Mouse (Mus musculus): ENCODE measurements at regions not wholly inside any gene's neighbourhood (a gene's known extent, or its start where the extent isn't known, plus 50 kb on each side); places are given as distances from the start of the nearest gene placed in this dataset.

DNA sequence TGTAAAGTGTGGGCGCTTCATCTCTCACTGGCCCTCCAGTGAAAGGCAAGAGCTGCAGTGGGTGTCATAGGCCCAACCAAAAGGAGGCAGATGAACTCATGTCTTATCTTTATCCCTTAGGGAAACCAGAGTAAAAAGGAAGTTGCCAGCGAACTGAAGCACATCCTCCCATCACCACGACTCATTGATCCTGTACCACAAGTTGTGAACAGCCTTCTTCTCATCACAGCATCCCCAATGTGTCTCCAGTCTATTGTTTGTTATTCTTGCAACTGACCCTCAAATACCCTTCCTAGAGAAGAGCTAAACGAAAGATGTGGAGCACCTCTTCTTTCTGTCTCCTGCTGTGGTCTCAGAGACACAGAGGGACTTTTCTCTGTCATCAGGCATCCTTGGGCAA, 570.5 kb upstream of the Cdh5 start:
- in situ Hi-C loops (cut with MboI; ENCODE audit: low sequenced_read_pairs in 2 of 2, unreplicated experiment in 2 of 2): no loop called here
- no peaks in the 10 kb centered on the region for H3K9me3 ChIP-seq (ENCODE audit: control insufficient read depth, insufficient read depth, low read depth, low read length)
- no peak overlapping the region for H3K4me3 ChIP-seq (ENCODE audit: insufficient read depth in 1 of 2, low read depth in 1 of 2, low read length in 2 of 2, poor library complexity in 1 of 2, severe bottlenecking in 1 of 2)
- H3K4me1 ChIP-seq (ENCODE audit: control insufficient read depth in 2 of 2, insufficient read depth in 2 of 2, low read length in 2 of 2, poor library complexity in 1 of 2): no peaks in the 10 kb centered on the region
- H3K27ac ChIP-seq (ENCODE audit: insufficient read depth, low read depth, low read length, poor library complexity, severe bottlenecking): no peak overlapping the region
- no peak for DNase-seq (ENCODE audit: low read depth, low spot score)
- no peaks in the 10 kb centered on the region for H3K36me3 ChIP-seq (ENCODE audit: control insufficient read depth, insufficient read depth, low read length, poor library complexity, severe bottlenecking)
- no peak overlapping the region for H3K9ac ChIP-seq (ENCODE audit: insufficient read depth, low read depth, low read length, poor library complexity, severe bottlenecking)
- TF ChIP-seq MAFK (IDR thresholded peaks at IDR 0.05; ENCODE audit: insufficient read depth, low read depth, low read length) (no peak), CHD2 (IDR thresholded peaks at IDR 0.05; ENCODE audit: low read depth, low read length) (no peak), ZNF384 (IDR thresholded peaks at IDR 0.05; ENCODE audit: low read depth, low read length) (no peak), ZC3H11A (IDR thresholded peaks at IDR 0.05; ENCODE audit: borderline replicate concordance, low read depth, low read length) (no peak)

DNA sequence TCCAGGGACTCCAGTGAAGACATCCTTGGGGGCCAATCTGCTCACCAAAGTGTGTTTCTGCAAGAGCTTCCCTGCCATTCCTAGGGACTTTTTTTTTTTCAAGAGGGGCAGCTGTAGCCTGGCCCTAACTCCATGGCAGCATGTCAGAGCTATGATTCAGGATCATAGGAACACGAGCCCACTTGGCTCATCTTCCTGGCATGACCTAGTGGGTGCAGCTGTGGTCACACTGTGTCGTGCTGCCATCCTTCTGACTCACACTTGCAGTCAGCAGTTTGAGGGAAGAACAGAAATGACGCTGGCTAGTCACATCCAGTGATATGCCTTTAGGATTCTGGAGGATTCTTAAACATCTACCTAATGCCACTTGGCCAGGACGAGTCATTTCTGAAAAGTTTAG, 566.5 kb upstream of the Cdh5 start:
- in situ Hi-C loops (cut with MboI; ENCODE audit: low sequenced_read_pairs in 2 of 2, unreplicated experiment in 2 of 2): no loop called here
- TF ChIP-seq ZNF384 (IDR thresholded peaks at IDR 0.05; ENCODE audit: low read depth, low read length): no peak
- TF ChIP-seq MAFK (IDR thresholded peaks at IDR 0.05; ENCODE audit: insufficient read depth, low read depth, low read length): no peak
- TF ChIP-seq CHD2 (IDR thresholded peaks at IDR 0.05; ENCODE audit: low read depth, low read length): no peak
- no peak for TF ChIP-seq HCFC1 (IDR thresholded peaks at IDR 0.05; ENCODE audit: borderline replicate concordance, insufficient read depth, low read length)
- no peak for TF ChIP-seq ZC3H11A (IDR thresholded peaks at IDR 0.05; ENCODE audit: borderline replicate concordance, low read depth, low read length)
- no peak for DNase-seq (ENCODE audit: low read depth, low spot score)

DNA sequence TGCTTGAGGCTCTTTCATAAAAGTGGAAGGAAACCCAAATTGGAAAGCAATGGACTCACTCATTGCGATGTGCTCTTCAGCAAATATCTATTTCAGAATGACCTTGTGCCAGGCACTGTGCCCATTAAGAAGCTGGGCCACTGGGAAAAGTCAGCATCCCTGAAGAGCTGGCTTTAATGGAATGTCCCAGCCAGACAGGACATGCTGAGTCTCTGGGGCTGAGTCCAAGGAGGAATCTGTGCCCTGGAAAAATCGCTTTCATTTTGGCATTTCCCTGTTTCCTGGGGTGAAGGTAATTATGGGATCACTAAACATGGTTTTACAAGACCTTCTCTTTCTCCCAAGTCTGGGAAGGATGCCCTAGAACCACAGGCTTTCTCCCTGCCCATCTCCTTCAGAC, 564.6 kb upstream of the Cdh5 start:
- Histone ChIP-seq H3K36me3 (ENCODE audit: control insufficient read depth, insufficient read depth, low read length, poor library complexity, severe bottlenecking) (no peaks in the 10 kb centered on the region), H3K9me3 (ENCODE audit: control insufficient read depth, insufficient read depth, low read depth, low read length) (no peaks in the 10 kb centered on the region), H3K4me3 (ENCODE audit: insufficient read depth in 1 of 2, low read depth in 1 of 2, low read length in 2 of 2, poor library complexity in 1 of 2, severe bottlenecking in 1 of 2) (no peak overlapping the region), H3K9ac (ENCODE audit: insufficient read depth, low read depth, low read length, poor library complexity, severe bottlenecking) (no peak overlapping the region), H3K4me1 (ENCODE audit: control insufficient read depth in 2 of 2, insufficient read depth in 2 of 2, low read length in 2 of 2, poor library complexity in 1 of 2) (no peaks in the 10 kb centered on the region), H3K27ac (ENCODE audit: insufficient read depth, low read depth, low read length, poor library complexity, severe bottlenecking) (no peak overlapping the region)
- no peak for TF ChIP-seq ZC3H11A (IDR thresholded peaks at IDR 0.05; ENCODE audit: borderline replicate concordance, low read depth, low read length)
- TF ChIP-seq ZNF384 (IDR thresholded peaks at IDR 0.05; ENCODE audit: low read depth, low read length): no peak
- no peak for TF ChIP-seq MAFK (IDR thresholded peaks at IDR 0.05; ENCODE audit: insufficient read depth, low read depth, low read length)
- no peak for TF ChIP-seq CHD2 (IDR thresholded peaks at IDR 0.05; ENCODE audit: low read depth, low read length)
- no peak for TF ChIP-seq HCFC1 (IDR thresholded peaks at IDR 0.05; ENCODE audit: borderline replicate concordance, insufficient read depth, low read length)
- no peak for DNase-seq (ENCODE audit: low read depth, low spot score)
- in situ Hi-C loops (cut with MboI; ENCODE audit: low sequenced_read_pairs in 2 of 2, unreplicated experiment in 2 of 2): no loop called here

More for the DNA sequence above, 566.5 kb upstream of the Cdh5 start:
- Histone ChIP-seq H3K4me1 (ENCODE audit: control insufficient read depth in 2 of 2, insufficient read depth in 2 of 2, low read length in 2 of 2, poor library complexity in 1 of 2) (no peaks in the 10 kb centered on the region), H3K9me3 (ENCODE audit: control insufficient read depth, insufficient read depth, low read depth, low read length) (no peaks in the 10 kb centered on the region), H3K9ac (ENCODE audit: insufficient read depth, low read depth, low read length, poor library complexity, severe bottlenecking) (no peak overlapping the region), H3K27ac (ENCODE audit: insufficient read depth, low read depth, low read length, poor library complexity, severe bottlenecking) (no peak overlapping the region), H3K36me3 (ENCODE audit: control insufficient read depth, insufficient read depth, low read length, poor library complexity, severe bottlenecking) (no peaks in the 10 kb centered on the region), H3K4me3 (ENCODE audit: insufficient read depth in 1 of 2, low read depth in 1 of 2, low read length in 2 of 2, poor library complexity in 1 of 2, severe bottlenecking in 1 of 2) (no peak overlapping the region)

DNA sequence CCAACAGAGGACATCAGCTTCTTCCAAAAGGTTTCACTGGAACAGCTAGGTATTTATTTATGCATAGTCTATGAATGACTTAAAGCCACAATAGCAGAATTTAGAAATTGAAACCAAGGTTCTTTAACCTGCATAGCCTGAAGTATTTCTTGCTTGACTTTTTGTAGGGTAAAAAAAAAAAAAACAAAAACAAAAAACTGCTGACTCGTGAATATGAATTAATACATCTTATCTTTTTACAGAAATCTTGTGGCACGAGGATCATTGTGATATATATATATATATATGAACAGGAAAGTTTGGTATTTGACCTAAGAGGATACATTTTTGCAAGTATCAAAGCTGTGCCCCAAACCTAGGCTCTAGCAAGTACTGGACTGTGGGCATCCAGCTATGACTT, 559.5 kb upstream of the Cdh5 start:
- in situ Hi-C loops (cut with MboI; ENCODE audit: low sequenced_read_pairs in 2 of 2, unreplicated experiment in 2 of 2): no loop called here
- TF ChIP-seq ZNF384 (IDR thresholded peaks at IDR 0.05; ENCODE audit: low read depth, low read length): no peak
- TF ChIP-seq CHD2 (IDR thresholded peaks at IDR 0.05; ENCODE audit: low read depth, low read length): no peak
- TF ChIP-seq MAFK (IDR thresholded peaks at IDR 0.05; ENCODE audit: insufficient read depth, low read depth, low read length): peak; percentile 90
- H3K27ac ChIP-seq (ENCODE audit: insufficient read depth, low read depth, low read length, poor library complexity, severe bottlenecking): no peak overlapping the region
- H3K9ac ChIP-seq (ENCODE audit: insufficient read depth, low read depth, low read length, poor library complexity, severe bottlenecking): no peak overlapping the region
- H3K36me3 ChIP-seq (ENCODE audit: control insufficient read depth, insufficient read depth, low read length, poor library complexity, severe bottlenecking): no peaks in the 10 kb centered on the region
- no peak overlapping the region for H3K4me3 ChIP-seq (ENCODE audit: insufficient read depth in 1 of 2, low read depth in 1 of 2, low read length in 2 of 2, poor library complexity in 1 of 2, severe bottlenecking in 1 of 2)
- no peaks in the 10 kb centered on the region for H3K9me3 ChIP-seq (ENCODE audit: control insufficient read depth, insufficient read depth, low read depth, low read length)
- no peak for DNase-seq (ENCODE audit: low read depth, low spot score)
- no peaks in the 10 kb centered on the region for H3K4me1 ChIP-seq (ENCODE audit: control insufficient read depth in 2 of 2, insufficient read depth in 2 of 2, low read length in 2 of 2, poor library complexity in 1 of 2)

DNA sequence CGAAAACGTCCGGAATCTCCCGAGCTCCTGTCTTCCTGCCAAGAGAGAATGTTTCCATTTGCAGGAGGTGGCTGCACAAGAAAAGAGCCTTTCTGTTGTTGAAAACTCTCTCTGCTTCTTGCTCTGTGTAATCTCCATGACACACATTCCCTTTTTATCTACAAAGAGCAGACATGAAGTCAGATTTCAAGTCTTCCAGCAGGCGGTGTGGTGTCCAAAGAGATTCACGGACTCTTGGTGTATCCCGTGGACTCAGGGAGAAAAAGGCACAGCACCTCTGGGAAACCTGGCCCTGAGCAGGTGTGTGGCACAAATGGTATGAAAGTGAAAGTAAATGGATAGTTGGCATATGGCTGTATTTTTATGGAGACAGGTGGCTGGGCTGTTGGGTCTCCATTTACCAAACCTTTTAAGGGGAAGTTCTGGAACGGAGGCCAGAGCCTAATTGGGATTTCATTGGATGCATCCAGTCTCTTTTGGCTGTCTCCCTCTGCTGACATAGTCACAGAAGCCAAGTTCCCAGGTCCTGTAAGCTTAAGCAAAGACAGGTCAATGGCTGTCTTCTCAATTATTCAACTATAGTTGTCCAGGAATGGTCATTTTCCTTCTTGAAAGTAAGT, 549.4 kb upstream of the Cdh5 start:
- H3K9me3 ChIP-seq (ENCODE audit: control insufficient read depth, insufficient read depth, low read depth, low read length): no peaks in the 10 kb centered on the region
- in situ Hi-C loops (cut with MboI; ENCODE audit: low sequenced_read_pairs in 2 of 2, unreplicated experiment in 2 of 2): no loop called here
- no peak overlapping the region for H3K9ac ChIP-seq (ENCODE audit: insufficient read depth, low read depth, low read length, poor library complexity, severe bottlenecking)
- H3K27ac ChIP-seq (ENCODE audit: insufficient read depth, low read depth, low read length, poor library complexity, severe bottlenecking): no peak overlapping the region
- H3K36me3 ChIP-seq (ENCODE audit: control insufficient read depth, insufficient read depth, low read length, poor library complexity, severe bottlenecking): no peaks in the 10 kb centered on the region
- no peak for TF ChIP-seq ZNF384 (IDR thresholded peaks at IDR 0.05; ENCODE audit: low read depth, low read length)
- TF ChIP-seq HCFC1 (IDR thresholded peaks at IDR 0.05; ENCODE audit: borderline replicate concordance, insufficient read depth, low read length): no peak
- TF ChIP-seq CHD2 (IDR thresholded peaks at IDR 0.05; ENCODE audit: low read depth, low read length): no peak
- no peak for TF ChIP-seq ZC3H11A (IDR thresholded peaks at IDR 0.05; ENCODE audit: borderline replicate concordance, low read depth, low read length)
- no peak for TF ChIP-seq MAFK (IDR thresholded peaks at IDR 0.05; ENCODE audit: insufficient read depth, low read depth, low read length)
- H3K4me3 ChIP-seq (ENCODE audit: insufficient read depth in 1 of 2, low read depth in 1 of 2, low read length in 2 of 2, poor library complexity in 1 of 2, severe bottlenecking in 1 of 2): no peak overlapping the region
- no peaks in the 10 kb centered on the region for H3K4me1 ChIP-seq (ENCODE audit: control insufficient read depth in 2 of 2, insufficient read depth in 2 of 2, low read length in 2 of 2, poor library complexity in 1 of 2)
- DNase-seq (ENCODE audit: low read depth, low spot score): no peak
